Mouse (Mus musculus) midbrain, postnatal 0 days (tissue): ENCODE measurements around the gene Rpl34. TPM values are rescaled to one million over a fixed set of nuclear protein-coding genes. Genes with fewer than 3 reads are reported as not detected.

Experiments used
- ATAC-seq: fragments of 200-750 bp; cut with Nextera tagmentation; 2 replicates; pipeline ENCODE4 v1.8.0; 2017; ENCODE audit warnings: moderate number of reproducible peaks, mild to moderate bottlenecking, moderate TSS enrichment, moderate library complexity; ENCODE audit not compliant: low FRiP score
- DNase-seq: peaks from one replicate; pipeline ENCODE4 v3.0.0-alpha.2; 2015; ENCODE audit warnings: low spot score
- H3K27ac ChIP-seq: fragments of 300-500 bp; sonication (generic); 2 replicates; pipeline ENCODE4 v1.5.1; 2014; ENCODE audit warnings: low read depth, mild to moderate bottlenecking, low read length, mixed read lengths
- H3K27me3 ChIP-seq: fragments of 300-500 bp; sonication (generic); 2 replicates; pipeline ENCODE4 v1.6.1; 2014; ENCODE audit warnings: low read length, control low read depth, mixed read lengths; ENCODE audit not compliant: insufficient read depth
- H3K36me3 ChIP-seq: fragments of 300-500 bp; sonication (generic); 2 replicates; pipeline ENCODE4 v1.6.1; 2014; ENCODE audit warnings: low read length, control low read depth, mixed read lengths; ENCODE audit not compliant: insufficient read depth
- H3K4me1 ChIP-seq: fragments of 300-500 bp; sonication (generic); 2 replicates; pipeline ENCODE4 v1.6.1; 2014; ENCODE audit warnings: mild to moderate bottlenecking, control low read depth, antibody characterized with exemption, low read length, mixed read lengths; ENCODE audit not compliant: insufficient read depth
- H3K4me2 ChIP-seq: fragments of 300-500 bp; sonication (generic); 2 replicates; pipeline ENCODE4 v1.6.1; 2014; ENCODE audit warnings: low read depth, mild to moderate bottlenecking, low read length, mixed read lengths; ENCODE audit not compliant: poor library complexity, severe bottlenecking
- H3K4me3 ChIP-seq: fragments of 300-500 bp; sonication (generic); 2 replicates; pipeline ENCODE4 v1.5.1; 2014; ENCODE audit warnings: low read depth, mild to moderate bottlenecking, low read length, moderate library complexity
- H3K9ac ChIP-seq: fragments of 300-500 bp; sonication (generic); replicated peaks from 2 replicates; pipeline ENCODE4 v1.6.1; 2014; ENCODE audit warnings: mild to moderate bottlenecking, low read length, moderate library complexity, mixed read lengths; ENCODE audit not compliant: poor library complexity, severe bottlenecking
- H3K9me3 ChIP-seq: fragments of 300-500 bp; sonication (generic); 2 replicates; pipeline ENCODE4 v1.6.1; 2016; ENCODE audit warnings: low read length, control low read depth
- CTCF ChIP-seq: IDR thresholded peaks from 2 replicates; pipeline ENCODE4 v1.5.1; 2016; ENCODE audit warnings: antibody characterized with exemption, mild to moderate bottlenecking
- WGBS: fragments of 180-500 bp; shearing (Covaris S2); extraction: QIAGEN DNeasy Blood & Tissue Kit; methylation state at CpG from one replicate; pipeline ENCODE4 v1.1.7; 2014; 5-methylcytosine and 5-hydroxymethylcytosine counted together
- polyA plus RNA-seq: library from polyadenylated mRNA; unstranded; fragments of >200 nt; fragmentation: Nextera tagmentation; extraction: Ambion mirVana; gene quantifications from 2 replicates; pipeline ENCODE4 v1.2.1, GENCODE M21; 2015
- total RNA-seq: library from RNA; depleted of rRNA; stranded (reverse); fragments of >200 nt; gene quantifications from 2 replicates; pipeline ENCODE4 v1.2.3, GENCODE M21; 2014; rRNA removed

Rpl34 gene
- total RNA-seq (352 and 411 TPM in 2 replicates), polyA plus RNA-seq (496 and 514 TPM in 2 replicates)

- H3K27me3 ChIP-seq = no peaks in the 10 kb centered on the region
- peak; percentile 98 for DNase-seq
- peak within 1 kb of the TSS; percentile 75 for H3K4me3 ChIP-seq
- peak within 1 kb of the TSS; percentile 87 for H3K27ac ChIP-seq
- peak within 1 kb of the TSS; percentile 90 for H3K9ac ChIP-seq
- WGBS = under 1% methylated on average over 45 of the region's 45 CpGs
- 0 out of 2 replicates have a peak, but pooled peaks have one; percentile 17 for TF ChIP-seq CTCF
- H3K4me1 ChIP-seq = 0 out of 2 replicates have a peak, but pooled peaks cover 3% of the 10 kb centered on the region
- no peaks in the 10 kb centered on the region for H3K9me3 ChIP-seq
- peak; percentile 99 for ATAC-seq
- peaks cover 25% of the 10 kb centered on the region for H3K36me3 ChIP-seq
- H3K4me2 ChIP-seq = peak within 1 kb of the TSS; percentile 69
Measured at GRCm38 (mm10) chr3:130730189-130730653, at the start of gene Rpl34. TSS of gene Rpl34 (minus strand) at chr3:130730398.

DNA sequence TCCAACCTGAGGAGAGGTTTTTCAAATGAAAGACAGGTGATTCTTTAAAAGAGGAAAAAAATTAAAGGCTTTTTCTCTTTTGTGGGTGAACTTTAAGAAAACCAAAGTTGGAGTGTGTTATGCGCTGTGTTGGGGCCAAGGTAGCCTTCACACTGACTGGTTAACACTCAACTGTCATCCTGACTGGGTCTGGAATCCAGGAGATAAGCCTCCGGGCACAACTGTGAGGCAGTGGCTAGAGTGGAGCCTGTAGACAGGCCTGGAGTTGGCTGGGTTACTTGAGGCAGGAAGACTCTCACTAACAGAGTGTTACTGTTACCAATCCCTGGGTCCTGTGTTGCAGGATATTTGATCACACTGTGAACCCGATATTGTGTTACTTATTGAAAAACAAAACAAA, 38.0 kb upstream of the Rpl34 start:
- H3K4me2 ChIP-seq = no peak overlapping the region
- no peak overlapping the region for H3K4me3 ChIP-seq
- WGBS = 90% methylated on average over 3 of the region's 3 CpGs
- H3K27ac ChIP-seq = no peak overlapping the region
- ATAC-seq = no peak
- TF ChIP-seq CTCF = no peak
- no peak for DNase-seq
- no peaks in the 10 kb centered on the region for H3K27me3 ChIP-seq
- H3K9ac ChIP-seq = no peak overlapping the region
- H3K36me3 ChIP-seq = no peaks in the 10 kb centered on the region
- no peaks in the 10 kb centered on the region for H3K4me1 ChIP-seq
- no peaks in the 10 kb centered on the region for H3K9me3 ChIP-seq

GRCm38 (mm10) chr3:130764091-130764490, 33.9 kb upstream of the Rpl34 start:
- WGBS = 86% methylated on average over 5 of the region's 5 CpGs
- Histone ChIP-seq H3K36me3 (no peaks in the 10 kb centered on the region), H3K4me2 (no peak overlapping the region), H3K4me3 (no peak overlapping the region), H3K27me3 (no peaks in the 10 kb centered on the region), H3K9me3 (no peaks in the 10 kb centered on the region), H3K27ac (no peak overlapping the region), H3K9ac (no peak overlapping the region), H3K4me1 (no peaks in the 10 kb centered on the region)
- TF ChIP-seq CTCF = no peak
- DNase-seq (no peak), ATAC-seq (no peak)

DNA sequence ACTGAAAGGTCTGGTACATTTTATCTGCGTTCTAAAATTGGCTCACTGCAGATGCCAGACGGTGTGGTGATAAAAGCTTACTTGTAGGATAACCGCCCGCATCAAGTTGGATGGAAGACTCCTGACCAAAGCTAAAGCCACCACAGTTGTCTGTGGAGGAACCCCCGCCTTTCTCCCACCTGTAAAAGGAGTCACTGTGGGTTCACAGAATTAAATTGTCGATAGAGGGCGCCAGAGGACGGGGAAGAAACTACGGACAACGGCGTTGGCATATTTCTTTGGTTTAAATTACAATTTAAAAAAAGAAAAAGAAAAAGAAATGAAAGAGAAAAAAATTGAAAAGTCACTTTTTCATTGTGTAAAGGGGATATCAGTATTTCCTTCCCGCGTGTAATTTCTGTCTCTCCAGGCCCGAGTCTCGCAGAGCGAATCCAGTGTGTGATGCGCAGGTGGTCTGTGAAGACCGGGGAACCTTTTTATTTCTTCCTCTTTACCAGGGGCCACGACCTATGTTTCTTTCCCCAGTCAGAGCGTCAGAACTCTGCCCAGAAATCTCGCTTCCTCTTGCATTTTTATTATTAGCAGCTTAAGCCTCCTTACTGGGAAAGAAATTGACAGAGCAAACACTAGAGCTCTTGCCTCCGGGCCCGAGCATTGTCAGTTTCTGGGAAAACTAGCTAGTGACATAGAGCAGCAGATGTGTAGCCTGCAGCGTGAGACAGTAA, 30.7 kb upstream of the Rpl34 start:
- H3K4me1 ChIP-seq = no peaks in the 10 kb centered on the region
- 45% methylated on average over 24 of the region's 24 CpGs for WGBS
- no peak for ATAC-seq
- H3K9ac ChIP-seq = no peak overlapping the region
- DNase-seq = peak; percentile 64
- H3K36me3 ChIP-seq = no peaks in the 10 kb centered on the region
- H3K27me3 ChIP-seq = no peaks in the 10 kb centered on the region
- no peak overlapping the region for H3K4me3 ChIP-seq
- H3K4me2 ChIP-seq = no peak overlapping the region; the same call in 1 of the 2 replicates
- peak; percentile 84 for TF ChIP-seq CTCF
- H3K27ac ChIP-seq = no peak overlapping the region
- H3K9me3 ChIP-seq = no peaks in the 10 kb centered on the region

GRCm38 (mm10) chr3:130758157-130758841, 28.1 kb upstream of the Rpl34 start:
- H3K4me3 ChIP-seq = no peak overlapping the region
- no peaks in the 10 kb centered on the region for H3K9me3 ChIP-seq
- H3K4me2 ChIP-seq = no peak overlapping the region; the same call in none of the 2 replicates
- 29% methylated on average over 15 of the region's 15 CpGs for WGBS
- ATAC-seq (no peak), DNase-seq (no peak)
- no peak for TF ChIP-seq CTCF
- no peaks in the 10 kb centered on the region for H3K36me3 ChIP-seq
- no peak overlapping the region for H3K9ac ChIP-seq
- H3K27ac ChIP-seq = no peak overlapping the region
- no peaks in the 10 kb centered on the region for H3K4me1 ChIP-seq
- no peaks in the 10 kb centered on the region for H3K27me3 ChIP-seq
